Mouse (Mus musculus): ENCODE results near the gene 5031439G07Rik.

- TF ChIP-seq POLR2A (IDR thresholded peaks at IDR 0.05; ENCODE audit: insufficient read depth, low read depth, low read length) (no peak), CTCF (IDR thresholded peaks at IDR 0.05) (no peak; the same call in 1 of the 2 replicates)
Observed at GRCm38 (mm10) chr15:85000984-85001982, 12.9 kb upstream of the 5031439G07Rik start.
